Mouse (Mus musculus): ENCODE measurements around the gene Retn.

DNA sequence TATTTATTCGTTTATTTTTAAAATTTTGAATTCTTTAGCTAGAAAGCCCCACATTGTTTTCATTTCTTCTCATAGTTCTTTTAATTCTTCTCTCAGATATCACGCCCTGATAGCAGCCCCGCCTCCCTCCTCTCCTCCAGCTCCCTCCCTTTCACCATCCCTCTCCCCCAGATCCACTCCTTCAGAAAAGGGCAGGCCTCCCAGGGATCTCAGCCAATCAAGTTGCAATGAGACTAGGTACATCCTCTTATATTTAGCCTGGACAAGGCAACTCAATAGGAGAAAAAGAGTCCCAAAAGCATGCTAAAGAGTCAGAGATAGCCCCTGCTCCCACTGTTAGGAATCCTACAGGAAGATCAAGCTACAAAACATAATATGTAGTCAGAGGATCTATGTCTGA, 19.1 kb downstream of the Retn start:
- no peak for TF ChIP-seq FLI1 (IDR thresholded peaks at IDR 0.05; ENCODE audit: low read length)
- TF ChIP-seq GATA1 (IDR thresholded peaks at IDR 0.05; ENCODE audit: borderline replicate concordance, low read length): no peak

Data from megakaryocyte, embryonic 14.5 days (primary cell).